Mouse (Mus musculus): Measurements from ENCODE around the gene Psd4.

- TF ChIP-seq GATA1 (IDR thresholded peaks at IDR 0.05; ENCODE audit: borderline replicate concordance, low read length) (no peak), FLI1 (IDR thresholded peaks at IDR 0.05; ENCODE audit: low read length) (no peak)
Measured at GRCm38 (mm10) chr2:24416668-24417067, 49.3 kb downstream of the Psd4 start.

All from megakaryocyte, embryonic 14.5 days (primary cell).